ENCODE assay signal across 18 mouse cellular contexts in genomic region chr5:103975736-103976135, GRCm38 (mm10). TPM values are rescaled to one million over a fixed set of nuclear protein-coding genes. Genes with fewer than 3 reads are reported as not detected.
"Had no signal": no experiment of that assay in that cellular context is flagged by ENCODE, and none has a peak within 500 bp of the region (broad histone marks: within the 10 kb centered on the region; RNA-seq: fewer than 3 reads in every experiment).

No protein-coding gene starts in this region.

- H3K4me2 ChIP-seq: limb, embryonic 12.5 days; liver, embryonic 13.5 days; midbrain, embryonic 12.5 days; stomach, embryonic 15.5 days had no signal

- DNase-seq: kidney, adult 8-10 months; kidney, postnatal 25 days; layer of hippocampus, adult 9-11 months; layer of hippocampus, postnatal 36 days; liver, embryonic 13.5 days; lung, adult 2 months; lung, postnatal 4 days; right cerebral cortex, postnatal 14 days; thymus, postnatal 36 days had no signal

- H3K4me3 ChIP-seq: limb, embryonic 12.5 days; liver, embryonic 13.5 days; megakaryocyte, embryonic 14.5 days; midbrain, embryonic 12.5 days; stomach, embryonic 15.5 days had no signal

- H3K9me3 ChIP-seq: limb, embryonic 12.5 days; liver, embryonic 13.5 days; megakaryocyte, embryonic 14.5 days; midbrain, embryonic 12.5 days; stomach, embryonic 15.5 days had no signal

- H3K36me3 ChIP-seq: limb, embryonic 12.5 days; liver, embryonic 13.5 days; midbrain, embryonic 12.5 days; stomach, embryonic 15.5 days had no signal

- ATAC-seq: intestine, embryonic 16.5 days; lung, postnatal 0 days; midbrain, embryonic 16.5 days had no signal

- H3K9ac ChIP-seq: limb, embryonic 12.5 days; liver, embryonic 13.5 days; midbrain, embryonic 12.5 days; stomach, embryonic 15.5 days had no signal

- H3K4me1 ChIP-seq: limb, embryonic 12.5 days; liver, embryonic 13.5 days; midbrain, embryonic 12.5 days had no signal

- H3K27ac ChIP-seq: limb, embryonic 12.5 days; liver, embryonic 13.5 days; midbrain, embryonic 12.5 days; stomach, embryonic 15.5 days had no signal

- H3K27me3 ChIP-seq: limb, embryonic 12.5 days; midbrain, embryonic 12.5 days; stomach, embryonic 15.5 days had no signal

RNA-seq across cellular contexts. Expression of gene Hsd17b13, which starts 1.5 kb away (rescaled TPM):
- total RNA-seq: layer of hippocampus, adult 18-20 months; layer of hippocampus, postnatal 36 days had no signal
- polyA plus RNA-seq: limb, embryonic 12.5 days; midbrain, embryonic 12.5 days; midbrain, embryonic 16.5 days; neural tube, embryonic 14.5 days had no signal
